Mouse (Mus musculus): Measurements from ENCODE around the gene Pitpnm2.

GRCm38 (mm10) chr5:124167621-124168020, 81.9 kb downstream of the Pitpnm2 start:
- no peak for TF ChIP-seq EP300 (IDR thresholded peaks at IDR 0.05; ENCODE audit: insufficient read depth, low read depth, low read length)
- TF ChIP-seq POLR2A (IDR thresholded peaks at IDR 0.05; ENCODE audit: insufficient read depth, low read depth, low read length), result no peak
- no peak for TF ChIP-seq CTCF (IDR thresholded peaks at IDR 0.05)
